Mouse (Mus musculus): Measurements from ENCODE around the gene Eif1ax. TPM values are rescaled to one million over a fixed set of nuclear protein-coding genes. Genes with fewer than 3 reads are reported as not detected.

Gene Eif1ax
- polyA plus RNA-seq (2012; rRNA removed; ENCODE audit: low replicate concordance) = 48.6 and 151 TPM in 2 replicates

GRCm38 (mm10) chrX:159371831-159372752 lies at the start of gene Eif1ax:
Gene Eif1ax (plus strand): TSS chrX:159372178.

GRCm38 (mm10) chrX:159414130-159414828 lies 42.3 kb downstream of the Eif1ax start, which contains the start of gene Map7d2:
Gene Map7d2 (plus strand): TSS chrX:159414572.

Other genes starting within 250 kb of the Eif1ax start
- 3.4 and 4.6 TPM in 2 replicates for gene Rps6ka3, start 161.9 kb upstream of the Eif1ax start, polyA plus RNA-seq (2012; rRNA removed; ENCODE audit: low replicate concordance)
- not detected in 2 replicates for gene Map7d2, start 42.4 kb downstream of the Eif1ax start, polyA plus RNA-seq (2012; rRNA removed; ENCODE audit: low replicate concordance)
- 0.34 and 0.42 TPM in 2 replicates for gene Bclaf3, start 154.5 kb downstream of the Eif1ax start, polyA plus RNA-seq (2012; rRNA removed; ENCODE audit: low replicate concordance)

Data from duodenum, adult 2 months (tissue).